Mouse (Mus musculus): ENCODE measurements around the gene Foxo4. TPM values are rescaled to one million over a fixed set of nuclear protein-coding genes. Genes with fewer than 3 reads are reported as not detected.

Gene Foxo4
- polyA plus RNA-seq, 1 experiment from 2014 or later = 4.7 TPM

DNA sequence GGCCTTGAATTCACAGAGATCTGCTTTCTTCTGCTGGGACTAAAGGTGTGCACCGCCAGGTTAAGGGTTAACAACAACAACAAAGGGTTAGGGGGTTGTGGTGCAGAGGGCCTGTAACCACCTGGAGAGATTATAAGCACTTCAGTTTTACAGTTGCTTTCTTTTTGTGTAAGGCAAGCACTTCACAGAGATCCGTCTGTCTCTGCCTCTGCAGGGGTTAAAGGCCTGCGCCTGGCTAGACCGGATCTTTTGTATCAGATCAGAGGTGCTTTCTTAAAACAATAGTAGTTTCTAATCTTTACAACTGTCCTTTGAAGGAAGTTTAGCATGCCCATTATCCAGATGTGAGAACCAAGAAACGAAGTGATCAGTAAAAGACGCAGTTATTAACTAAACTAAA is 19.1 kb downstream of the Foxo4 start:
- no peaks in the 10 kb centered on the region for H3K9me3 ChIP-seq (replicated peaks)
- peak overlapping the region; percentile 65 for H3K4me3 ChIP-seq
- peaks cover 32% of the 10 kb centered on the region for H3K36me3 ChIP-seq
- H3K27me3 ChIP-seq (ENCODE audit: low read depth, poor library complexity, severe bottlenecking) = peaks cover 89% of the 10 kb centered on the region
- H3K27ac ChIP-seq = peak overlapping the region; percentile 90
- peaks cover 18% of the 10 kb centered on the region; the same call in 1 of the 2 replicates for H3K4me1 ChIP-seq
- WGBS = 20% methylated on average over 6 of the region's 6 CpGs
- no peak for DNase-seq (ENCODE audit: low spot score)

DNA sequence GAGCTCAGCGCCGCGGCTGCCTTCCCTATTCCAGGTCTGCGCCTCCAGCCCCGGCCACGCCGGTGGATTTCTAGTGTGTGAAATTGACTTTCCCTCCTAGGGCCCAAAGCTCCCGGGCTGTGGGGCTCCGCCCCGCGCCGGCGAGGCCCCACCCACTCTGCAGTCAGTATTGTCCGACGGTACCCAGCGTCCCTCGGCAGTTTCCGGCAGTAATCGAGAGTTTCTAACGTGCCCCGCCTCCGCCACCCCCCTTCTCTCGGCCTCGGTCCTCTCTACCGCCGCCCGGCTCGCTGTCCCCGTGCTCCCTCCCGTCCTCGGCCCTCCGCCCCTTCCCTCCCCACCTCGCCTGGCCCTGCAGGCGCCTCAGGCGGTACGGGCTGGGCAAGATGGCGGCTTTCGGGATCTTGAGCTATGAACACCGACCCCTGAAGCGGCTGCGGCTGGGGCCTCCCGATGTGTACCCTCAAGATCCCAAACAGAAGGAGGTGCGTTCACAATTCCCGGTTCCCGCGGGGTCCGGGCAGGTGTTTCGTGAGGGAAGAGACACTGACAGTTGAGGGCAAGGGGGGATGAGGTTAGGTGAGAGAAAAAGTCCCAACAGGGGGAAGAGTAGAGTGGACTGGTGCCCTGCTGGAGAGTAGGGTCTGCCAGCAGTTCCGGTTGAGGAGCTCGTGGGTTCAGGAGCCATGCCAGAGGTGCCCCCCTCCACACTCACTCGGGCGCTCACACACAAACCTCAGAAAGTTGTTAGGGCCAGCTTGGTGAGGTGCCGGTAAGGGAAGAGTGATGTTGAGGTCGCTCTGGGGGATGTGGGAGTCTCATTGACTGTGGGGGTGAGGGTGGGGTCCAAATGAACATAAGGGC is 19.8 kb downstream of the Foxo4 start, which contains the start of gene Med12:
TSS of gene Med12 (plus strand) at position 156 of the 864 bp plus-strand sequence.
- Histone ChIP-seq H3K27me3 (ENCODE audit: low read depth, poor library complexity, severe bottlenecking) (peaks cover 89% of the 10 kb centered on the region), H3K9me3 (replicated peaks) (no peaks in the 10 kb centered on the region), H3K4me3 (peak within 1 kb of the TSS; percentile 65), H3K27ac (peak within 1 kb of the TSS; percentile 90), H3K4me1 (peaks cover 14% of the 10 kb centered on the region; the same call in 1 of the 2 replicates), H3K36me3 (peaks cover 39% of the 10 kb centered on the region)
- 13% methylated on average over 53 of the region's 54 CpGs for WGBS
- DNase-seq (ENCODE audit: low spot score) = peak; percentile 85

DNA sequence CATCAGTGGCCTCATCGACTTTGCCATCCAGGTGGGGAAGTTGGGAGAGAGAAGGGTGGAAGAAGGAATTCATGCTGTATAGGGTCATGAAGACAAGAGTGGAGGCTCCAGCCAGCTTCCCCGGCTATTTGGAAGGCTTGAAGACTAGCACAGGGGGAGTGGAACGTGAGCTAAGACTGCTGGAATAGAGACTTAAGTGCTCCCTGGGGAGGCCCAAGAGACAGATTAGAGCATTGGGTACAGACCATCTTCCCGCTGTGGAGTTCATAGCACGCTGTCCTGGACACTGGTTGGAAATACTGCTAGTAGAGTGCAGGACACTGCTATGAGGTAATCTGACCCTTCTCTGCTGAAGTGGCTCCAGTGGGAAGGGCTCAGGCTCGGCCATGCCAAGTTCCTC is 28.5 kb downstream of the Foxo4 start:
- H3K4me3 ChIP-seq = no peak overlapping the region
- peaks cover 99% of the 10 kb centered on the region for H3K36me3 ChIP-seq
- DNase-seq (ENCODE audit: low spot score) = no peak
- H3K9me3 ChIP-seq (replicated peaks) = no peaks in the 10 kb centered on the region
- no peak overlapping the region for H3K27ac ChIP-seq
- H3K27me3 ChIP-seq (ENCODE audit: low read depth, poor library complexity, severe bottlenecking) = peaks cover 98% of the 10 kb centered on the region
- 77% methylated on average over 6 of the region's 6 CpGs for WGBS
- H3K4me1 ChIP-seq = no peaks in the 10 kb centered on the region

DNA sequence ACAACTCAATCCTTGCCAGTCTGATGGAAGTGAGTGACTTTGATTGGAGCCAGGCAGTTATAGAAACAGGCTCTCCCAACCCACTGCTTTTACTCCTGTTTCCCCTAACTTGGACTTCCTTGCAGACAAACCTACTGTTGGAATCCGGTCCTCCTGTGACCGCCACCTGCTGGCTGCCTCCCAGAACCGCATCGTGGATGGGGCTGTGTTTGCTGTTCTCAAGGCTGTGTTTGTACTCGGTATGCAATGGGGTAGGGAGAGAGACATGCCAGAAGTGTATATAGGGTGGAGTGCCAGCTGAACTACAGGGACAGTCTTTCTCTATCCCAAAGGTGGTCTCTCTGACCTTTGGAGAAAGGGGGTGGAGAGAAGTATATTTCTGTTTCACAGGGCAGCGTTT is 31.2 kb downstream of the Foxo4 start:
- Histone ChIP-seq H3K9me3 (replicated peaks) (no peaks in the 10 kb centered on the region), H3K4me3 (no peak overlapping the region), H3K4me1 (no peaks in the 10 kb centered on the region), H3K36me3 (peaks cover 100% of the 10 kb centered on the region), H3K27me3 (ENCODE audit: low read depth, poor library complexity, severe bottlenecking) (peaks cover 99% of the 10 kb centered on the region), H3K27ac (no peak overlapping the region)
- WGBS = 34% methylated on average over 6 of the region's 6 CpGs
- DNase-seq (ENCODE audit: low spot score) = peak; percentile 71

DNA sequence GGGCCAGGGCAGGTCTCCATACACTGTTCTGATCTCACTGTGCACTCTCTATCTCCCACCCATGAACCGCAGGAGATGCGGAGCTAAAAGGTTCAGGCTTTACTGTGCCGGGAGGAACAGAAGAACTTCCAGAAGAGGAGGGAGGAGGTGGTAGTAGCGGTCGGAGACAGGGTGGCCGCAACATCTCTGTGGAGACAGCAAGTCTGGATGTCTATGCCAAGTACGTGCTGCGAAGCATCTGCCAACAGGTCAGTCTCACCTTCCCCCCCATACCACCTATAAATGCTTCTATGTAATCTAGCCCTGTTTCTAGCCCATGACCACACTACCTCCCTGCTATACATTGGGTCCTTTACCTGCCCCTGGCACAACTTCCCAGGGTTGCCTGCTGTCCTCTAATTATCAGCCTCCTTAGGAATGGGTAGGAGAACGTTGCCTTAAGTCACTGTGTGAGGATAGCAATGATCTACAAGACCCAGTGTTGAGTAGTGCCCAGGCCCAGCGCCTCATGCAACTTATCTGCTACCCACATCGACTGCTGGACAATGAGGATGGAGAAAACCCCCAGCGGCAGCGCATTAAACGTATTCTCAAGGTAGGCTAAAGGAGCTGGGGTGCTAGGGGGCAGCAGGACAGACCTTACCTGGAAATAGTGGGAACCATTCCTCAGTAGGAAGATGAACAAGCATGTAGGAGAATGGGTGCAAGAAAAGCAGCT is 31.8 kb downstream of the Foxo4 start:
- peaks cover 99% of the 10 kb centered on the region for H3K27me3 ChIP-seq (ENCODE audit: low read depth, poor library complexity, severe bottlenecking)
- no peak for DNase-seq (ENCODE audit: low spot score)
- 94% methylated on average over 14 of the region's 14 CpGs for whole genome bisulfite sequencing
- no peak overlapping the region for H3K27ac ChIP-seq
- H3K4me3 ChIP-seq = no peak overlapping the region
- H3K9me3 ChIP-seq (replicated peaks) = no peaks in the 10 kb centered on the region
- H3K4me1 ChIP-seq = no peaks in the 10 kb centered on the region
- peaks cover 100% of the 10 kb centered on the region for H3K36me3 ChIP-seq

DNA sequence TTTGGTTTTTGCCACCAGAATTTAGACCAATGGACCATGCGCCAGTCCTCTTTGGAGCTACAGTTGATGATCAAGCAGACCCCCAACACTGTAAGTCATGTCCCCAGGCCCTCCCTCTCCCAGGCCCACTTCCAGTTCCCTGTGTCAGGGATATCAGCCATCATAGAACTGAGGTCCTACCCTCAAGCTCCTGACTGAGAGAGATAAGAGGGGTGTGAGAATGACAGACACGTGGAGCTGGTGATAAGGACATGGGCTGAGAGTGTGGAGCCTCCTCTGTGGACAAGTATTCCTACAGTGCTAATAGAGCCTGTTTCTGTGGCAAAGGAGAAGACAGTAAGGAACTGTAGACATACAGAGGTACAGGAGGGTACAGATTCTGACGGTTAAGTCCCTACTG is 33.2 kb downstream of the Foxo4 start:
- Histone ChIP-seq H3K4me1 (no peaks in the 10 kb centered on the region), H3K36me3 (peaks cover 100% of the 10 kb centered on the region), H3K27ac (no peak overlapping the region), H3K4me3 (no peak overlapping the region), H3K9me3 (replicated peaks) (no peaks in the 10 kb centered on the region), H3K27me3 (ENCODE audit: low read depth, poor library complexity, severe bottlenecking) (peaks cover 99% of the 10 kb centered on the region)
- WGBS = 96% methylated on average over 3 of the region's 3 CpGs
- no peak for DNase-seq (ENCODE audit: low spot score)

DNA sequence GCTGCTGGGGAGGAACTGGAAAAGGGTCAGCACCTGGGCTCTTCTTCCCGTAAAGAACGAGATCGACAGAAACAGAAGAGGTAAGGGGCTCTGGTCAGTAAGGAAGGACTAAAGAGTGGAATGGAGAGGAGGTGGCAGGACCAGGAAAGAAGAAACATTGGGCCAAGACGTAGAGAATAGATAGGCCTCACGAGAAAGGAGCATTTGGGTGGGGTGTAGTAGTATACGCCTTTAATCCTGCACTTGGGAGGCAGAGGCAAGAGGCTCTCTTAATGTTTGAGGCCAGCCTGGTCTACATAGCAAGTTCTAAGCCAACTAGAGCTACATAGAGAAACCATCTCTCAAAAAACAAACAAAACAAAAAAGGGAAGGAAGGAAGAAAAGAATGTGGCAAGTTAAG is 34.1 kb downstream of the Foxo4 start:
- Histone ChIP-seq H3K9me3 (replicated peaks) (no peaks in the 10 kb centered on the region), H3K27me3 (ENCODE audit: low read depth, poor library complexity, severe bottlenecking) (peaks cover 99% of the 10 kb centered on the region), H3K36me3 (peaks cover 100% of the 10 kb centered on the region), H3K4me3 (no peak overlapping the region), H3K4me1 (no peaks in the 10 kb centered on the region), H3K27ac (no peak overlapping the region)
- DNase-seq (ENCODE audit: low spot score) = no peak
- 92% methylated on average over 6 of the region's 6 CpGs for WGBS

DNA sequence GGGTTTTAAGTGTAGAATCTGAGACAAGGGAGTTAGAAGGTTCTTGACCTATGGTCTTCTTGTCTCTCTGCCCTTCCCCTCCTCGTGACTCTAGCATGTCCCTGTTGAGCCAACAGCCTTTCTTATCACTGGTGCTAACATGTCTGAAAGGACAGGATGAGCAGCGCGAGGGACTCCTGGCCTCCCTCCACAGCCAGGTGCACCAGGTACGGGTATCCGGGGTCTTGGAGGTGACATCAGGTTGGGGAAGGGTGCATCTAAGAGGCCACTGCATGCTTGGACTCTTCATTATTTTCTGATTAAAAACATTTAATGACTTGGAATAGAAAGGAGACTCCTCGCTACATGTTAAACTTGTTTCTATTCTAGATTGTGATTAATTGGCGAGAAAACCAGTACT is 34.7 kb downstream of the Foxo4 start:
- Histone ChIP-seq H3K9me3 (replicated peaks) (no peaks in the 10 kb centered on the region), H3K4me3 (no peak overlapping the region), H3K36me3 (peaks cover 100% of the 10 kb centered on the region), H3K27me3 (ENCODE audit: low read depth, poor library complexity, severe bottlenecking) (peaks cover 99% of the 10 kb centered on the region), H3K4me1 (no peaks in the 10 kb centered on the region), H3K27ac (no peak overlapping the region)
- WGBS = 91% methylated on average over 7 of the region's 7 CpGs
- no peak for DNase-seq (ENCODE audit: low spot score)

DNA sequence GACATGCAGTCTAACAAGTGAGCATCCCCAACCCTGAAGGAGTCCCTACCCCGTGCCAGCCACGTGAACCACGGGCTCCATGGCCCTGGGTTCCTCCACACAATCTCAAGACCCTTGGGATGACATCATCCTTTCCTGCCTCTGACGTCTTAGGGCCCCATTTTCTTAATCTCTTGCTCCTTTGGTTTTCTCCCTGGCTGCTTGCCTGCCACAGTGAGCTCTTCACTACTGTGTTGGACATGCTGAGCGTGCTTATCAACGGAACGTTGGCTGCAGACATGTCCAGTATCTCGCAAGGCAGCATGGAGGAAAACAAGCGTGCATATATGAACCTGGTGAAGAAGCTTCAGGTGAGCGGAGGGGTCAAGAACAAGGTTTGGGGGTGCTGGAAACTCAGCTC is 35.8 kb downstream of the Foxo4 start:
- 91% methylated on average over 10 of the region's 10 CpGs for WGBS
- Histone ChIP-seq H3K36me3 (peaks cover 100% of the 10 kb centered on the region), H3K27ac (no peak overlapping the region), H3K27me3 (ENCODE audit: low read depth, poor library complexity, severe bottlenecking) (peaks cover 99% of the 10 kb centered on the region), H3K9me3 (replicated peaks) (no peaks in the 10 kb centered on the region), H3K4me1 (no peaks in the 10 kb centered on the region), H3K4me3 (no peak overlapping the region)
- DNase-seq (ENCODE audit: low spot score) = no peak

DNA sequence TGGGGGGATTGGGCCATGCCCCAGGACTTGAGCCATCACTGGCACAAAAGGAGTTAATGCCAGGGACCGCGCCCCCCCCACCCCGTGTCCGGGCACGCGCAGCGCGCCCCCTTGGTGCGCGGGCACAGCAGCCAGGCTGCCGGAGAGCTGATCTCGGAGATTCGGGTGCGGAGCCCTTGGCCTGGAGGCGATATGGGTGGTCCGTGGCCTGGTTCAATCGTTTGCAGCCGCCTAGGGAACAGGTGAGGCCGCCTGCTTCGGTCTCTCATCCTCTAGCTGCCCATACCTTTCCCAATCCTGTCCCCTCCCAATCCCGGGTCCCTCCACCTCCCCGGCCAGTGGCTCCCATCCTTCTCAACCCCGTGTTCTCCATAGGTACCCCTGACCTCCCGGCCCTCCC is 44.7 kb downstream of the Foxo4 start, which contains the start of gene Nlgn3:
TSS of gene Nlgn3 (plus strand) at position 114 of the 400 bp plus-strand sequence.
- H3K4me1 ChIP-seq = peaks cover 28% of the 10 kb centered on the region
- peaks cover 40% of the 10 kb centered on the region for H3K36me3 ChIP-seq
- H3K27ac ChIP-seq = peak within 1 kb of the TSS; percentile 77
- H3K4me3 ChIP-seq = peak within 1 kb of the TSS; percentile 46
- H3K27me3 ChIP-seq (ENCODE audit: low read depth, poor library complexity, severe bottlenecking) = peaks cover 99% of the 10 kb centered on the region
- peak; percentile 55 for DNase-seq (ENCODE audit: low spot score)
- WGBS = 23% methylated on average over 8 of the region's 24 CpGs
- no peaks in the 10 kb centered on the region for H3K9me3 ChIP-seq (replicated peaks)

DNA sequence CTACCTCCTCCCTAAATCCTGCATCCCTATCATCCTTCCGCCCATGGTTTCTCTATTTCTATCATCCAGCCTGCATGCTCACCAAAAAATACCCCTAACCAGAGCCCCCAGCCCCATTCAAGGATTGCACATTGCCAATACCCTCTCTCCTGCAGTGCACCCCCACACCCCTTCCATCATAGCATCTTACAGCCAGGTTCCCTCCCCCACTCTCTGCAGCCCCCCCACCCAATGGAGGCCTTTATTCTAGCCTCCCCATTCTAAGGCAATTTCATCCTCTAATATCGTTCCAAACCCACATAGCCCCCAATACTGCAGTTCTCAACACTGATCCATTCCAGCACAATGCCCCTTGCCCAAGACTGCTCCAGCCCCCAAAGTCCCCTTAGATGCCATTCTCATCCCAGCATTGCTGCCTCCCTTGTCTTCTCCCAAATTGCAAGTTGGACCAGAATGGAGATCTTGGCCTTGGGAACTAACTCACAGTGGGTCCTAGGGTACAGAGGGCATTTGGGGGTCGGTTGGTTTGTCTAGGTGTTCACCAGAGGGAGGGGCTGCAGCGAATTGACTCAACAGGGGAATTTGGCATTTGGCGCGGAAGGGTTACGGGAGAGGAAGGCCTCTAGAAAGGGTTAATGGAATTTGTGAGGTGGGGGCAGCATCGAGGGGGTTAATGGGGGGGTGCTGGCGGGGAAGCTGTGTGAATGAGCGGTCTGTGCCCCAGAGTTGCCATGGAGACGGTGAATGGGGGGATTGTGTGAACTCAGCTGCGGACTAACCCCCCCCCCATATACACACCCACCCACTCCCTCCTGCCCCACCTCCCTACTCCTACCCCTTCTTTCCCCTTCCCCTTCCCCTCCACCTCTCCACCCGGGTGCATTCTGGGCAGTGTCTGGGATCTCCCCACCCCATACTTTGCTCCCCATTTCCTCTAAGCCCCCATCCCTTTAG is 45.4 kb downstream of the Foxo4 start:
- Histone ChIP-seq H3K36me3 (peaks cover 33% of the 10 kb centered on the region), H3K4me3 (peak overlapping the region; percentile 46), H3K27me3 (ENCODE audit: low read depth, poor library complexity, severe bottlenecking) (peaks cover 99% of the 10 kb centered on the region), H3K27ac (peak overlapping the region; percentile 77), H3K4me1 (peaks cover 30% of the 10 kb centered on the region), H3K9me3 (replicated peaks) (no peaks in the 10 kb centered on the region)
- 20% methylated on average over 11 of the region's 13 CpGs for WGBS
- DNase-seq (ENCODE audit: low spot score) = peak; percentile 35

DNA sequence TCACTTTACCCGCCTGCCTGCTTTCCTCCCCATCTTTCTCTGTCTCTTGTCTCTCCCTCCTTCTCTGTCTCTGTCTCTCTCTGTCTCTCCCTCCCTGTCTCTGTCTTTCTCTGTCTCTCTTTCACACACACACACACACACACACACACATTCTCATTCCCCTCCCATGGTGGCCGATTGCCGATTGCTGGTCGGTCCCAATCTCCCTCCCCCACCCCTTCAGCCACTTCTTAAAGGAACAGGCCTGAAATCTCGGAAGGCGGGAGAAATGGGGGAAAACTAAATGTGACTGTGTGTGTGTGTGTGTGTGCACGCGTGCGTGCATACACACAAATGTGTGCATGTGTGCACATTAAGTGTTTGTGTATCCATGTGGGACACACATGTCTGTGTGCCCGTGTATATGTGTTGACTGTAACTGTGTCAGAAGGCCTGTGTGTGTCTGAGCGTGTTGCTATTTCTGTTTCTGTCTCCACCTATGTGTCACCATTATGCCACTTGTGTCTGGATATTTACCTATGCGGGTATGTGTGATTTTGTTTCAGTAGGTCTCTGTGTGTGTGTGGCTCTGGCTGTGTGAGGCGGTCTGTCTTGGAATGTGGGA is 46.2 kb downstream of the Foxo4 start:
- Histone ChIP-seq H3K27ac (peak overlapping the region; percentile 77), H3K4me3 (peak overlapping the region; percentile 46), H3K27me3 (ENCODE audit: low read depth, poor library complexity, severe bottlenecking) (peaks cover 99% of the 10 kb centered on the region), H3K4me1 (peaks cover 30% of the 10 kb centered on the region), H3K36me3 (peaks cover 25% of the 10 kb centered on the region), H3K9me3 (replicated peaks) (no peaks in the 10 kb centered on the region)
- DNase-seq (ENCODE audit: low spot score) = peak; percentile 55
- 32% methylated on average over 13 of the region's 13 CpGs for WGBS

Data from limb, embryonic 10.5 days (tissue).